Mouse (Mus musculus): ENCODE results near the gene Spata16. TPM values are rescaled to one million over a fixed set of nuclear protein-coding genes. Genes with fewer than 3 reads are reported as not detected.

The Spata16 gene
- total and polyA plus RNA-seq, 2 experiments from 2014 or later, result not detected

DNA sequence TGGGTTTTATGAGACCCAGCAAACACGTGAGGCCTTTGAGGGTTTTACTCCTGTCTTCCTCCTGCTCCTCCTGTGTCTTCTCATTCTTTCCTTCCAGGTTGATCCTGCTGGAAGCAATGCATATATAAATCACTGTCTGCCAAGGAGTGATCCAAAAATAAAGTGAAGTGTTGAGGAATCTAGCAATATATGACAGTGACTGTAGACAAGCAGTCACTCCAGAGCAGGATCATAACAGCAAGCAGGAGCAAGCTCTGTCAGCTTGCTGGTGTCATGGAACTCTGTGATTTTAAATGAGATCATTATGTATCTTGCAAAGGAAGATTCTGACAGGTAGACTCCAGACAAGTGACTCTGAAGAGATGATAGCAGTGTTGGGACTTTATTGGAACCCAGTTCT lies 159.5 kb downstream of the Spata16 start:
- no peak overlapping the region for H3K27ac ChIP-seq (ENCODE audit: low read depth)
- H3K36me3 ChIP-seq (replicated peaks; ENCODE audit: control insufficient read depth, insufficient read depth, low read length), result no peaks in the 10 kb centered on the region
- no peak overlapping the region for H3K9ac ChIP-seq (replicated peaks; ENCODE audit: low read depth, low read length)
- no peaks in the 10 kb centered on the region for H3K9me3 ChIP-seq (replicated peaks; ENCODE audit: control insufficient read depth, low read length)
- no peak for TF ChIP-seq EP300 (IDR thresholded peaks at IDR 0.05; ENCODE audit: low read depth)
- no peak for TF ChIP-seq CTCF (IDR thresholded peaks at IDR 0.05; ENCODE audit: low read depth)
- 58% methylated on average over 1 of the region's 1 CpGs for WGBS
- no peak for ATAC-seq (ENCODE audit: insufficient read depth, low read depth)
- H3K4me1 ChIP-seq (ENCODE audit: control insufficient read depth, insufficient read depth), result no peaks in the 10 kb centered on the region
- DNase-seq (ENCODE audit: low spot score), result no peak
- no peaks in the 10 kb centered on the region for H3K27me3 ChIP-seq (ENCODE audit: control insufficient read depth, insufficient read depth, low read length)
- H3K4me2 ChIP-seq (ENCODE audit: low read depth, low read length), result no peak overlapping the region
- H3K4me3 ChIP-seq (ENCODE audit: low read depth, low read length), result no peak overlapping the region

DNA sequence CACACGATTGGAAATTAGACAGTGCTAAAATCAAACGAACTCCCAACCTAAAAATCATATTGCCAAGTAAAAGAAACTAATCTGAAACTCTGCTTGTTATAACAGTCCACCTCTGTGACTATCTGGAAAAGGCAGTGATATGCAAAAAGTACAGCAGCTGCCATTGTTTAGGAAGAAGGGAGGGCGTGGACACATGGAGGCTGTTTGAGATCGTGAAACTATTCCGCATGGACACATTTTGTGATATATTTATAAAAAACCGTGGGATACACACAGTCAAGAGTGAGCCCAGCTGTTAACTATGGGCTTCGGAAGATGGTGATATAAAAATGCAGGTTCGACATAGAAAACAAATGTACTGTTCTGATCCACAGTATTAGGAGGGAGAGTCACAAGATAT lies 176.9 kb downstream of the Spata16 start:
- WGBS, result 65% methylated on average over 8 of the region's 8 CpGs

DNA sequence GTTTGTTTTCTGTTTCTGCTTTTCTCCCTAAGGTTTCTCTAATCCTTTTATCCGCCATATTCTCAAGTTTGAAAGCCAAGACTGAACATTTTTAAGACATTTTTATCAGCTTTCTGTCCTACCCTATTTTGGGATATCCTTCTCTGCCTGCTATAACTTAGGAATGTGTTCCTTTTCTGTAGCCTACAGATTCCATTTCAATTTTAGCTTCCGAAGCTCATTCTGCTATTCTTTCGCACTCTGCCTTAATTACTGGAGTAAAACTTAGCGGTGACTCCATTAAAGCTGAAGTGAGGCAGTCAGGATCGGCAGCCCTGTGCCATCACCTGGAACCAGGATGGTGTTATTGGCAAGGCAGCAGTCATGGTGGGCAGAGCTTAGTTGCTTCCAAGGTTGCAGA lies 178.3 kb downstream of the Spata16 start:
- ATAC-seq (ENCODE audit: insufficient read depth, low read depth), result no peak
- WGBS, result 85% methylated on average over 5 of the region's 5 CpGs
- Histone ChIP-seq H3K36me3 (replicated peaks; ENCODE audit: control insufficient read depth, insufficient read depth, low read length) (no peaks in the 10 kb centered on the region), H3K9ac (replicated peaks; ENCODE audit: low read depth, low read length) (no peak overlapping the region), H3K4me3 (ENCODE audit: low read depth, low read length) (no peak overlapping the region), H3K4me1 (ENCODE audit: control insufficient read depth, insufficient read depth) (no peaks in the 10 kb centered on the region), H3K27me3 (ENCODE audit: control insufficient read depth, insufficient read depth, low read length) (no peaks in the 10 kb centered on the region), H3K9me3 (replicated peaks; ENCODE audit: control insufficient read depth, low read length) (no peaks in the 10 kb centered on the region), H3K27ac (ENCODE audit: low read depth) (no peak overlapping the region), H3K4me2 (ENCODE audit: low read depth, low read length) (no peak overlapping the region)
- DNase-seq (ENCODE audit: low spot score), result no peak
- TF ChIP-seq EP300 (IDR thresholded peaks at IDR 0.05; ENCODE audit: low read depth), result no peak
- no peak for TF ChIP-seq CTCF (IDR thresholded peaks at IDR 0.05; ENCODE audit: low read depth)

More for the DNA sequence above, 176.9 kb downstream of the Spata16 start:
- Histone ChIP-seq H3K9ac (replicated peaks; ENCODE audit: low read depth, low read length) (no peak overlapping the region), H3K4me2 (ENCODE audit: low read depth, low read length) (no peak overlapping the region), H3K27ac (ENCODE audit: low read depth) (no peak overlapping the region), H3K4me3 (ENCODE audit: low read depth, low read length) (no peak overlapping the region), H3K27me3 (ENCODE audit: control insufficient read depth, insufficient read depth, low read length) (no peaks in the 10 kb centered on the region), H3K9me3 (replicated peaks; ENCODE audit: control insufficient read depth, low read length) (no peaks in the 10 kb centered on the region), H3K4me1 (ENCODE audit: control insufficient read depth, insufficient read depth) (no peaks in the 10 kb centered on the region), H3K36me3 (replicated peaks; ENCODE audit: control insufficient read depth, insufficient read depth, low read length) (no peaks in the 10 kb centered on the region)
- ATAC-seq (ENCODE audit: insufficient read depth, low read depth) (no peak), DNase-seq (ENCODE audit: low spot score) (no peak)
- TF ChIP-seq CTCF (IDR thresholded peaks at IDR 0.05; ENCODE audit: low read depth) (no peak), EP300 (IDR thresholded peaks at IDR 0.05; ENCODE audit: low read depth) (no peak)

DNA sequence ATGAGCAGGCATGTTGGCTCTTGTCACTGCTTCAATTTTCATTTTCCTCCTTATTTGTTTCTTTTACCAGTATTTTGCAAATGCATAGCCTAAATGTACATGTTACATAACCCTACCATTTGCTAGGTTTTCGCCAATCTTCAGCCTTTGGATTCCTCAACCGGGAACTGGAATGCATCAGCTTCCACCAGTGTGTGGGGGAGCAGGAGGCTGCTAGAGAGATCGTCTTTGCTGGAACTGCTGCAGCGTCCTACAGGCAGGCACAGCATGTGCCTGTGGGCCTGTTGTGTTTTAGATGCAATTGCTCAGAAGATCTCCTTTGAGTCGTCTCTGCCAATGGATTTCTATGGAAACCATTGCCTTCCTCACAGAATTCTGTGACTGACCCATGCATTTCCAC lies 182.0 kb downstream of the Spata16 start:
- no peak overlapping the region for H3K4me2 ChIP-seq (ENCODE audit: low read depth, low read length)
- TF ChIP-seq CTCF (IDR thresholded peaks at IDR 0.05; ENCODE audit: low read depth) (no peak), EP300 (IDR thresholded peaks at IDR 0.05; ENCODE audit: low read depth) (no peak)
- H3K4me3 ChIP-seq (ENCODE audit: low read depth, low read length), result no peak overlapping the region

DNA sequence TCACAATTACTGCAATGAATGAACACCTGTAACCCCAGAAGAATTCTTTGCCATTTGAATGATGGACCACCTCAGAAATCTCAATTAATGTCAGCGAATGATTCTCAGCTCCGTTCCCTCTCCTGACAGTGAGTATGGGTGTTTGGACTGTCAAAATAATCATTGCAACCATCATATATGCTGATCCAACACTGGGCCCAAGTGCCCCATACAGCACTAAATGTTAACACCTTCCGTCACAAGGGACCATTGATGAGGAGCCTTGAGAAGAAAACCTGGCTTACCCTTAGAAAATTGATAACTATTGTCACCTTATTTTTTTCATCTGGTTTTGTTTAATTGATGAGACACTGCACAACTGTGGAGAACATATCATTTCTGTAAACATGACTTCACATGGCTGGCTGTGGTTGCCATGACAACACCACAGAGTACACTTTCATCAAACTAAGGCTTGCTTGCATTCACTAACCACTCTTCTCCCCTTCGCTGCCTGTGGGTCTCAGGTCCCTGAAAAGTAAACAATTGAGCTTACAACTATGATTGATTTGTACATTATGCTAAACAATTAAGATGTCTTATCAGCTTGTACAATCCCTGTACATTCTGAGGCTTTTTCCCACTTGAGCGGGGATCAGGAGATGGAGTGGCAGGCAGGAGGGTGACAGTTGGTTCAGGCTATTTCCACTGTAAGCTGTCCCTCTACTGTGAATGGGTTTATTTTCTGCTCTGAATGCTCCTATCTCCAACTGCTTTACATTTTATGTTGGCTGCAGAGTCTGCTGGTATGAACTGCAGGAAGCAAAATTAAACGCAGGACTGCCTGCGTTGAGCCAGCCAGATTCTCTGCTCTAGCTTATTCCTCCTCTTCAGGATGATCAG lies 189.8 kb downstream of the Spata16 start:
- Histone ChIP-seq H3K27ac (ENCODE audit: low read depth) (no peak overlapping the region), H3K9me3 (replicated peaks; ENCODE audit: control insufficient read depth, low read length) (no peaks in the 10 kb centered on the region), H3K9ac (replicated peaks; ENCODE audit: low read depth, low read length) (no peak overlapping the region), H3K4me3 (ENCODE audit: low read depth, low read length) (no peak overlapping the region), H3K27me3 (ENCODE audit: control insufficient read depth, insufficient read depth, low read length) (no peaks in the 10 kb centered on the region), H3K4me2 (ENCODE audit: low read depth, low read length) (no peak overlapping the region), H3K4me1 (ENCODE audit: control insufficient read depth, insufficient read depth) (no peaks in the 10 kb centered on the region), H3K36me3 (replicated peaks; ENCODE audit: control insufficient read depth, insufficient read depth, low read length) (no peaks in the 10 kb centered on the region)
- 83% methylated on average over 7 of the region's 7 CpGs for WGBS
- ATAC-seq (ENCODE audit: insufficient read depth, low read depth), result no peak
- no peak for TF ChIP-seq EP300 (IDR thresholded peaks at IDR 0.05; ENCODE audit: low read depth)
- no peak for TF ChIP-seq CTCF (IDR thresholded peaks at IDR 0.05; ENCODE audit: low read depth)
- no peak for DNase-seq (ENCODE audit: low spot score)

More for the DNA sequence above, 182.0 kb downstream of the Spata16 start:
- no peak overlapping the region for H3K9ac ChIP-seq (replicated peaks; ENCODE audit: low read depth, low read length)
- no peak overlapping the region for H3K27ac ChIP-seq (ENCODE audit: low read depth)
- H3K36me3 ChIP-seq (replicated peaks; ENCODE audit: control insufficient read depth, insufficient read depth, low read length), result no peaks in the 10 kb centered on the region
- DNase-seq (ENCODE audit: low spot score), result no peak
- WGBS, result 36% methylated on average over 5 of the region's 5 CpGs
- H3K27me3 ChIP-seq (ENCODE audit: control insufficient read depth, insufficient read depth, low read length), result no peaks in the 10 kb centered on the region
- H3K9me3 ChIP-seq (replicated peaks; ENCODE audit: control insufficient read depth, low read length), result no peaks in the 10 kb centered on the region
- no peaks in the 10 kb centered on the region for H3K4me1 ChIP-seq (ENCODE audit: control insufficient read depth, insufficient read depth)
- no peak for ATAC-seq (ENCODE audit: insufficient read depth, low read depth)

Measured in heart, postnatal 0 days (tissue).